Mouse (Mus musculus) bone marrow macrophage, adult 2 months (primary cell): Measurements from ENCODE around the gene AC129217.1.

Experiments
- CTCF ChIP-seq: IDR thresholded peaks from 2 replicates; pipeline ENCODE4 v1.5.1; 2012; ENCODE audit warnings: low read depth, mild to moderate bottlenecking, low read length, moderate library complexity
- POLR2A ChIP-seq: IDR thresholded peaks from 2 replicates; pipeline ENCODE4 v1.6.1; 2012; ENCODE audit warnings: mild to moderate bottlenecking, low read depth, low read length, borderline replicate concordance

DNA sequence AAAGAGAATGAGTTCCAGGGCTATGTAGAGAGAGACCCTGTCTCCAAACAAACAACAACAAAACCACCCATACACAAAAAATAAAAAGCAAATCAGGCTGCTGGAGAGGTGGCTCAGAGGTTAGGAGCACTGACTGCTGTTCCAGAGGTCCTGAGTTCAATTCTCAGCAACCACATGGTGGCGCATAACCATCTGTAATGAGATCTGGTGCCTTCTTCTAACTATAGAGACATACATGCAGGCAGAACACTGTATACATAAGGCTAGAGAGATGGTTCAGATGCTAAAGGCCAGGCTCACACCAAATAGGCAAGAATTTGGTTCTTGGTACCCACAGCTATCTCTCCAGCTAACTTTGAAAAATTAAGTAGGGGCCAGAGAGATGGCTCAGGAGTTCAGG is 29.4 kb downstream of the AC129217.1 start:
- TF ChIP-seq POLR2A (no peak), CTCF (no peak)
